Mouse (Mus musculus) frontal cortex, postnatal 10 days (tissue): ENCODE measurements around the gene Mogs.

Source experiments
- DNase-seq, 2 experiments: peaks; one replicate each; pipeline ENCODE4 v3.0.0; 2022; ENCODE audit warnings: low spot score in 2 of 2, mixed read lengths in 1 of 2

The Mogs gene

DNA sequence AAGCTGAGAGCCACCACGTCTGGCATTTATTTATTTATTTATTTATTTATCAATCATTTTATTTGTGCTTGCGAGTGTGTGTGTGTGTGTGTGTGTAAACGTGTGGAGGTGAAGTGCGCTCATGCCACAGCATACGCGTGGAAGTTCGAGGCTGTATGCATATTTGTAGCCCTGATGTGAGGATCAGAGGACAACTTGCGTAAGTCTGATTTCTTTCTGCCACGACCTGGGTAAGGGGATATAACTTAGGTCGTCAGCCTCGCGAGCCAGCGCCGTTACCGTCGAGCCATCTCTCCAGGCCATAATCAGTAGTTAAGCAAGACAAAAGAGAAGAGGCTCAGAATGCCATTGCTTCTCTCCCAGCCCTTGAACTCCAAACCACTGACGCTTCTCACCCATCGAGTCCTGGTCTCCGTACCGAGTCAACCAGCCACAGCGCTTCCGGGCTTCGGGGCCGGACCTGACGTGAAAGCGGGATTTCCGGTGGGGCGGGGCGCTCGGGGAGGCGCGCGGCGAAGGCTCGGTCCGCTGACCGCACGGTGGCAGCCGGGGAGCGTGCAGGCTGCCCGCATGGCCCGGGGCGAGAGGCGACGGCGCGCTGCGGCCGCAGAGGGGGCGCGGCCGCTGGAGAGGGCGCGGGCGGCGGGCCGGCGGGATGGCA is at the start of gene Mogs:
Gene Mogs, plus strand, starts transcription at position 486 of the 661 bp plus-strand sequence.
- DNase-seq = peak; percentile 82 to 92

DNA sequence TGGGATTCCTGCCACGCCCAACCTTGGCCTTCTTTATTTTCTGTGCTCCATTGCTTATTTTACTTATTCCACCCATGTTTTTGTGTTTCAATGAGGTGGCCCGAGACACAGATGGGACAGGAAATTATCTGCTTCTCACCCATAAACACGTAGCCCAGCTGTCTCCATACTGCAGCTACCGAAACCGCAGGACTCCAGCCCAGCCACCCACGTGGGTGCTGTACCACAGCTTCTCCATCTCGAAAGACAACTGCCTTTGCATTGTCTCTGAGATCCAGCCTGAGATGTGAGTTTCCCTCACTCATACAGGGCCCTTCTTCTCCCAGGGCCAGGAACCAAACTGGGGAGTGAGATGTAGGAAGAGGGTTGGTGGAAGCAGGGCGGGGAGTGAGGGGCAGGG is 49.3 kb upstream of the Mogs start:
- DNase-seq = no peak

DNA sequence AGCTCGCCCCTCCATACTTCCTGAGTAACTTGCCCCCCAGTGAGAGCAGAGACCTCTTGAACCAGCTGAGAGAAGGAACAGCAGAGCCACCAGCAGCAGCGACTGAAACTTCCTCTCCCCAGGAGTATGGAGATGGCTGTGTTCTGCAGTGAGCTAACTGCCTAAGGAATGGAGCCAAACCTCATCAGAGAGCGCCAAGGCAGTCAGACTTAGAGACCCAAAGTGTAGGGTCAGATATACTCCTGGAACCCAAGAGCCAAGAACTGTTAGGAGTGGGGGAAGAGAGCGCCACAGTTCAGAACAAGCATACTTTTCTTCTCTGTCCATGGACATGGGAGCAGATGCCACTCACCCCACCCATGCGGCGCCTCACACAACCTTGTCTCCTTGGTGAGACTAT is 48.9 kb upstream of the Mogs start:
- DNase-seq = no peak

DNA sequence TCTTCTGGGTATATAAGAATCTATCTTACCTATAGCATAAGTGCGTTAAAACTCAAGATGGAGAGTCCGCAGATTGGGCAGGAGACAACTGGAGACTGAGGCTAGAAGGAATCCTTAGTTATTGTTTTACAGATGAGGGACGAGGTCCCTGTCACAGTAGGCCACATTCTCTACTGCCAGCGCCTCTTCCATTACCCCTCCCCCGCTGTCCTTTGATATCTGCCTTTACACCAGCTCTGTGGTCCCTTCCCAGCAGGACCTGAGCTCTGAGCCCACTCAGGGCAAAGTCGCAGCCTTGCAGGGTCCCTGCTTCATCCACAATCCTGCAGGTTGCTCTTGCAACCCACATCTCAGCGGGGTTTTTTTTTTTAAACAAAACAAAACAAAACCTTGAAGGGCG is 47.1 kb upstream of the Mogs start:
- DNase-seq = no peak

DNA sequence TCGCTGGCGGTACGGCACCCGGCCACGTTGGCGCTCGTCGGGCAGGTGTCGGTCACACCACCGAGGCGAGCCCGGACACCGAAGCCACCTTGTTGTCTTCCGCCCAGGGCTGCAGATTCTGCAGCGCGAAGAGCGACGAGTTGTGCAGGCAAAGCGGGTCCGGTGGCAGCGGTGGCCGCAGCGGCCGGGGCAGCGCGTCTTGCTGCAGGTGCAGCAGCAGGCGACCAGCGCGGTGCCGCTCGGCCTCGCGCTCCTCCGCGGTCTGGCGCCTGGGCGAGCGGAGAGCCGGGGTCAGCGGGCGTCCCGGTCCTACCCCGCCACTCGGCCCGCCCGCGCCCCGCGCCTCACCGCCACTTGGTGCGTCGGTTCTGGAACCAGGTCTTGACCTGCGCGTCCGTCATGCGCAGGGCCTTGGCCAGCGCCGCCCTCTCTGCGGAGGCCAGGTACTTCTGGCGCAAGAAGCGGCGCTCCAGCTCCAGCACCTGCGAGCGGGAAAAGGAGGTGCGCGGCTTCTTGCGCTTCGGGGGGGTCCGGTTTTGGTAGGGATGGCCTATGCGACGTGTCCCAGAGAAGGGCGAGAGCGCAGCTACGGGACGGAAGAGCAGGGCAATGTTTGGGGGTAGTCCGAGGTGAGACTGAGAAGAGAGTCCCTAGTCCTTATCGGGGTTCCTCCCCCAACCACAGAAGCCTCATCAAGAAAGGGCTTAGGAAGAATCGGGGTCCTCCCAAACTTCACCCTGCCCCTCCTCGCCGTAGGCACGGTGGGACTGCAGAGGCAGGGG is 46.4 kb upstream of the Mogs start:
- DNase-seq = no peak

DNA sequence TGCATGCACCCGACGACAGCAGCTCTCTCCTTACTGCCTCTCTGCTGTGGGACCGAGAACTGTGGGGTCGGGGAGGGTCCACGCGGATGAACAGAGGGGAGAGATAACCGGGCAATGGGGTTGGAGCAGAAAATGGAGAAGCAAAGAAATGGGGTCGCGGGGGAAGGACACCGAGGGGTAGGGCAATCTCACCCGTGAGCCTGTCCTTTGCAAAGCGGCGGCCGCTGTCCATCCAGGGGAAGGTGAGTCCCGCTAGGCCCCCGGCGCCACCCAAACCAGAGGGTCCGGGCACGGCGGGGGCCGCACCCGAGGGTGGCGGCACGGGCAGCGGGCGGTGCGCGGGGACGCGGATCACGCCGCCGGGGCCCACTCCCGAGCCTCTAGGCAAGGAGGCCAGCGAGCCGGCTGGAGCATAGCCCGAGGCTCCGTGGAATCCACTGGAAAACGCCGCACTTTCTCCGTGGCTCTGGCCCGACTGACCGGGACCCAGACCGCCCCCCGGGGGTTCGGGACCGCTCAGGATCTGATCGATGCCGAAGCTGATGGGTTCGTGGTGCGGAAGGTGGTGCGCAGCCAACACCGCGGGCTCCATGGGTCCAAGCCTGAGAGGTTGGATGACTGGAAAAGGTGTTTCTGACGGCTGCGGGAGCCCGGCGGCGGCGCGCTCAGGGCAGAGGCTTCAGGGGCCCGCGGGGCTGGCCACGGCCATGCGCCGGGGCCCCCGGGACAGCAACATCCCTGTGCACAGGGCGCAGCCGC is 45.6 kb upstream of the Mogs start:
- DNase-seq = no peak

DNA sequence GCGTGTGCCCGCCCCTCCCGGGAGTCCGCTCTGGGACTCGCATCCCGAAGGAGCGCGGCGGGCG is 45.2 kb upstream of the Mogs start, which contains the start of gene Tlx2:
Gene Tlx2, minus strand, starts transcription at position 47 of the 64 bp plus-strand sequence.
- no peak for DNase-seq

DNA sequence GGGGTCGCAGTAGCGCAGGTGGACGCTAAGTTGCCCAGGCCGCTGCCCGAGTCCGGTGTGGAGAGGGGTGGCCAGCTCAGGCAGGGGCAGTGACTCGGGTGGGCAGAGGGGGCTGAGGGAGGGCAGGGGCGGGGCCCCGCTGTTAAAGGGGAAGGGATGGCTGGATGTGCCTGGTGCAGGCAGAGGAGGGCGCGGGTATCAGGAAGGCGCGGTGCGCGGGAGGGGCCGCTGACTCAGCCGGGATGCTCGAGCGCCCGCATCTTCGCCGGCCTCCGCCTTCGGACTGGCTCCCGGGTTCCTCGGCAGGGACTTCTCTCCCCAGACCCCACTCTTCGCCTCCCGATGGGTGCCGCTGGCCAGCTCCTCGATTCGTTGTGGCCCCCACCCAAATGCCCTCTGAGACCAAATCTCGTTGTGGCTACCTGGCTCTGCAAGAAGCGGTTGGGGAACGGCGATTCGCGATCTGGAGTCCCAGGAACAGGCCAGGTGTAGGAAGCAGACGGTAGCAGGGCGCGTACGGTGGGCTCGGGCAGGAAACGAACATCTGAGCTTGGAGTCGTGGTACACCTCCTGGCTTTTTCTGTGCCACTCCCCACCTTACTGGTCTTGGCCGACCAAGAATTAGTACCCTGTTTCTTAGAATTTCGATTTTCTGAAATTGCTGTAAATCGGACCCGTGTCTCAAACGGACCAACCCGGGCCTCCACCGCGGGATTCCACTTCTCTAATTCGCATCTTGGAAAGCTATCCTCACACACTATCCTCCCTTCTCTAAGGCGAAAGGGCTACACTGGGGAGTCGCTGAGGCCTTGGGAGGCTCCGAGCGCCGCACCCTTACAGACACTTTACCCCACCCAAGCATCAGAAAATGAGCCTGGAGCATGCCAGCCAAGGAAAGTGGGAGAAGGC is 44.7 kb upstream of the Mogs start:
- DNase-seq = no peak

DNA sequence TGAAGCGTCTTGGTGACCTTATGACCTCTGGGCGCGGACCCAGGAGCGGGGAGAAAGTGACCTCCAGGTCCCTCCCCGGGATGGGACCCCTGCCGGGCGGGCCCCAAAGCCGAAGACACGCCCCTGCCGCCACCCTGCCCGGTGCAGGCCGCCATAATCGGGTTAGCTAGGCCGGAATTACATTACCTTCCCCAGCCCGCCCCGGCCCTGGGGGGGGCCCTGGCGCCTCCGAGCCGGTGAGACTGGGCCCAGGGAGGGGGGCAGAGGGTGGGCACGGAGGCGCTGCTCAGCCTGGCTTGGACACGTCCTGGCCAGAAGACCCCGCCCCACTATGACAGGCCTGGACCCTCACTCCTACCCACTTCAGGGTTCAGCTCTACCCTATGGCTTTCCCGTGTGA is 44.1 kb upstream of the Mogs start:
- no peak for DNase-seq

DNA sequence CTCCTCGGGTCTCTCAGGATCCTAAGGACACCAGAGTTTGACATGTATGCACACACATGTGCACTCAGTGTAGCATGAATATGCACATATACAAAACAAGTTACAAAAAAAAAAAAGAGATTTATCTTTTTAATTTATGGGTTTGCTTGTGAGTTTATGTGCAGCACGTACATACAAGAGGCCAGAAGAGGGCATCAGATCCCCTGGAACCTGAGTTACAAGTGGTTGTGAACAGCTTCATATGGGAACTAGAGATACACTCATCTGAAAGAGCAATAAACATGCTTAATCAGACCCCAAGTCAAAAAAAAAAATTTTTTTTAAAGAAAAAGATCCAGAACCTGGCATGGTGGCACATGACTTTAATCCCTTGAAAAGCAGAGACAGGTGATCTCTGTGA is 40.3 kb upstream of the Mogs start:
- DNase-seq = no peak

DNA sequence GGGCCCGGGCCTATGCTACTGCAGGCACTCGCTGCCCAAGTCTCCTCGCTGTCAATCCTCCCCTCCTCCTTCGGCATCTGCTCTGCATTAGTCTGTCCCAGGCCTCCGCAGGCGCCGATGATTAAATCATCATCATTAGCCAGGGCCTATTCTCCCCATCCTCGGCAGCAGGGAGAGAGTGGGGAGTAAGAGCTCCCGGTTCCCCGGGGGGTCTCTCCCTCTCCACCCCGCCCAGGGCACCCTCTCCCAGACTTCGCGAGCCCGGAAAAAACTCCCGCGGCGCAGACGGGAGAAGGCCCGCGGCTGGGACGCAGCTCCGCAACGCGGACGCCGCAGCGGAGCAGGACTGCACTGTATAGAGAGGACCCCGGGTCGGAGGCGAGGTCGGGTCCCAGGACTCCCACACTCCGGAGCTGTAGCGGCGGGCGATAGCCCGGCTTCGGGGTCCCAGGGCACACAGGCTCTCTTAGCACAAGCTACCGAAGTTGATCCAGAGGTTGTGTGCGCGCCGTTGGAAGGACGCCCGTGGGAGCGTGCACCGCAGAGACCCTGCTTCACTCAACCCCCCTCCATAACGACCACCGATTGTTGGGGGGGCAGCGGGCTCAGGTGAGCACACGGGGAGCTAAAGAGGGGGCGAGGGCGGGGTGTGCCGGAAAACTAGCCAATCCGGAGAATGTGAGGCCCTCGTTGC is 37.5 kb upstream of the Mogs start, which contains the start of gene Pcgf1:
Gene Pcgf1, plus strand, starts transcription at position 240 of the 694 bp plus-strand sequence.
- DNase-seq = no peak

DNA sequence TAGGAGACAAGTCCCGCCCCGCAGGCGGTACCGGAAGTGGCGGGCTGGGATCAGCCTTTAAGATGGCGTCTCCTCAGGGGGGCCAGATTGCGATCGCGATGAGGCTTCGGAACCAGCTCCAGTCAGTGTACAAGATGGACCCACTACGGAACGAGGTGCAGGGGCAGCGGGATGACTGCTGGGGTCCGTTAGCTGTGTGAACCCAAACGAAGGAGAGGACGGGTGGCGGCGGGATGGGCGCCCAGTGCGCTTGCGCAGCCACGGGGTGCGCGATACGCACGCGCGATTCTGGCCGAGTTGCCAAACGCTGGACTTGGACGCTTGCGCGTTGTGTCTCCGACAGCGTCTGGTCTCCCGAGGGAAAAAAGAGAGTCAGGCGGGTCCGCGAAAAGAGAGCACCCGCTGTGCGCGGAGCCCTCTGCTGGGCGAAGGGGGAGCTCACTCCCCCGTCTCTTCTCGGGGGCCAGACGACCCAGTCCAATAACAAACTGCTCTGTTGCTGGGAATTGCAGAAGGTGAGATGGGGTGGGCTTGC is 36.9 kb upstream of the Mogs start:
- peak; percentile 96 to 99 for DNase-seq

DNA sequence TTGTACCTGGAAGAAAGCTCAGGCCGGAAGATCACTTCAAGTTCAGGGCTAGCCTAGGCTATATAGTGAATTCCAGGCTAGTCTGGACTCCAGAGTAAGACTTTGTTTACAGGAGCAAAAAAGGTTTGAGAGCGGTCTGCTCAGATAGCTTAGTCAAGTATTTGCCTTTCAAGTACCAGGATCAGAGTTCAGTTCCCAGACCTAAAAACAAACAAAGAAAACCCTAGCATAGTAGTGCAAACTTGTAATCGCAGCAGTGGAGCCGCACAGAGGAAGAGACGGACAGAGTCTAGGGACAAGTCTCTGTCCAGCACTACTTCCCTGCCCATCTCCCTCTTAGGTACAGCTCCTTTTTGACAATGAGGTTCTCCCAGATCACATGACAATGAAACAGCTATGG is 35.1 kb upstream of the Mogs start:
- DNase-seq = no peak

DNA sequence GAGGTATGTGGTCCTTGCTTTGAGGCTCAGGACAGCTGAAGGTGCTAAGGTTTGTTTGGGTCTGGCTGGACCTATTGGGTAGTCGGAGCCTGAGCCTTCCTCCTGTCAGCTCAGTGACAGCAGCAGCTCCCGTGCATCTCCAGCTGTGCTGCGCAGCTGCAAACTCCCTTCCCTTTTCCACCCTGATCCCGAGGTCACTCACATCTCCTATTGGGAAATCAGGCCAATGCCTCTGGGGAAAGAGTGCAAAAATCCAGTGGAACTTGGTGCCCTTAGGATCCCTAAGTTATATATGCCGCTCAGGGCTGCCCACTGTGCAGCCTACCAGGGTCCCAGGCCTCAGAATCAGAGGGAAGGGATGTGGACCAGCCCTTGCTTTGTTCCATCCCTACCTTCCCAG is 31.8 kb upstream of the Mogs start:
- DNase-seq = no peak

DNA sequence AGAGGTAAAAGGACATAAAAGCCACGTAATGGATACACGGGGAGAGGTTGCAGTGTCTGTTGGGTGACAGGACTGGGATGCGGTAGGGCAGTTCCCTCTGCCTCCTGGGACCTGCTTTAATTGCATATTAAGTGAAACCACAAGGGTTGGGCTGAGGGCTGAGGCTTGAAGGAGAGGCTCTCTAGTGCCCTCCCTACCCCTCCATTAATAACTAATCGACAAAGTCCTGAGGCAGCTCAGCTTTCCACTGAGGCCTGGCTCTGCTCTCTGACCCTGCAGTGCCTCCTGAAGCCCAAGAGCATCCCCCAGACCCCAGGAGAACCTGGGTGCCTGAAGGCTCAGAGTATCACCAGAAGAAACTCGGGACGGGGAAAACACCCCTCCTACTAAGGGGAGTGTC is 30.8 kb upstream of the Mogs start:
- DNase-seq = no peak

DNA sequence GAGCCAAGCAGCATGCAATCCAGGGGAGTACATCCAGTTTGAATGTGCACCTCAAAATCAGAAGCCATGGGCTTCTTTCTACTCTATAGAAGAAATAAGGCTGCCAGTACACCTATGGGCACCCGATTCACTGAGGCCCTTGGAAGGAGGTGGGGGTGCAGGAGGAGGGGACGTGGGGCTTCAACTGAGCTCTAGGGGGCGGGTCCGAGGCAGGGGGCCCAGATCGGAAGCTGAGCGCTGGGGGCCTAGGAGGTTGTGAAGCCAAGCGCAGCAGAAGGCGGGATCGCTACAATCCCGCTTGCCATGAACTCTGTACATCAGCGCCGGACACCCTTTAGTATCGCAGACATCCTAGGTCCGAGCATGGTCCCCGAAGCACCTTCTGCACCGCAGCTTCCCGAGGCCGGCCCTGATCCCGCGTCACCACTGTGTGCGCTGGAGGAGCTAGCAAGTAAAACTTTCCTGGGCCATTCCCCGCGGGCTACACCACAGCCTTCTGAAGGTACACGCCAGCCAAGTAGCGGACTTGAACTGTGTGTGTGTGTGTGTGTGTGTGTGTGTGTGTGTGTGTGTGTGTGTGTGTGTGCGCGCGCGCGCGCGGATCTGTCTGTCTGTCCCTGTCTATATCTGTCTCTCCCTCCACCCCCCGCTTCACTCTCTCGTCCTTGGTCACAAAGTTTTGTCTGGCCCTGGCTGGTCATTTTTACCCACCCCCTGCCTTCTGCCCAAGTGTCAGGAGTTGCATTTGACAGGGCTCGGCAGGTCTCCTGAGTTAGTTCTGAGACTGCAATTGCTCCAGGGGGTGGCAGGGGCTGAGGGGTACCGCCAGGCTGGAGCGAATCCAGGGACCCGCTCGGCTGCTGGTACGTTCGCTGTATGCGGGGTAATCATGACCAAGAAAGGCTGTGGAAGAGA is 28.9 kb upstream of the Mogs start, which contains the start of gene Lbx2:
Gene Lbx2, plus strand, starts transcription at position 247 of the 915 bp plus-strand sequence.
- no peak for DNase-seq

DNA sequence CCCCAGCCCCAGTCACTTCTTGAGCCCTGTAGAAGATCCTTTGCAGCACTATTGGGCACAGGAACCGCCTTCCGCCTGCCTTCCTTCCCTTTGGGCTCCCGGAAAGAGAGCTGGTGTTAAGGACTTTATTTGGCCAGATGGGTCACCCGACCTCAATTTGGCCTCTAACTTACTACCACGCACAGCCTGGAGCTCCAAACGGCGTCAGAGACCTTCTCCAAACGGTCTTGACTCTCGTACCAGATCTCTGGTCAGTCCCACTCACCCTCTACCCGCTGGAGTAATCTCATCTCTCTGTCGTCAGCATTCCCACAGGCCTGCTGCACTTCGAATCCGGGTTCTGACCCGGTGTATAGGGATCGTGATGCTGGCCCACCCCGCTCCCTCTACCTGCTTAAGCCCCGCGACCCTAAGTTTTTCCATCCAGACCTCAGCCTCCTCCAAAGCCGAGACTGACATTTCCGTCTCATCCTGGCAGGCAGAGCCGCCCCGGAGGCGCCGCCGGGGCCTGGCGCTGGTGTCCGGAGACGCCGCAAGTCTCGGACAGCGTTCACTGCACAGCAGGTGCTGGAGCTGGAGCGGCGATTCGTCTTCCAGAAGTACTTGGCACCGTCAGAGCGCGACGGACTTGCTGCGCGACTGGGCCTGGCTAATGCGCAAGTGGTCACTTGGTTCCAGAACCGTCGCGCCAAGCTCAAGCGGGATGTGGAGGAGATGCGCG is 27.9 kb upstream of the Mogs start:
- no peak for DNase-seq

DNA sequence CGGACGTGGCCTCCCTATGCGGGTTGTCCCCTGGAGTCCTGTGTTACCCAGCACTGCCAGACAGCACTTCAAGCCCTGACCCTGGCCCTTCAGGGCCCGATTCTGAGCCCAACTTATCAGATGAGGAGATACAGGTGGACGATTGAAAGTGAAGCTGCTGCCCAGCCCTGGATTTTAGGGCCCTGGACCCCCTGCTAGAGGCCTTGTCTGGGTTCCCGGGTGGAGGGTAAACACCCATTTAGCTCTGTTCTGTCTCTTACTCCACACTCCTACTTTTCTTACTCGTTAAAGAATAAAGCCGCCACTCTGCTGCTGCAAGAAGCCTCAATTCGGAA is 27.4 kb upstream of the Mogs start:
- no peak for DNase-seq

DNA sequence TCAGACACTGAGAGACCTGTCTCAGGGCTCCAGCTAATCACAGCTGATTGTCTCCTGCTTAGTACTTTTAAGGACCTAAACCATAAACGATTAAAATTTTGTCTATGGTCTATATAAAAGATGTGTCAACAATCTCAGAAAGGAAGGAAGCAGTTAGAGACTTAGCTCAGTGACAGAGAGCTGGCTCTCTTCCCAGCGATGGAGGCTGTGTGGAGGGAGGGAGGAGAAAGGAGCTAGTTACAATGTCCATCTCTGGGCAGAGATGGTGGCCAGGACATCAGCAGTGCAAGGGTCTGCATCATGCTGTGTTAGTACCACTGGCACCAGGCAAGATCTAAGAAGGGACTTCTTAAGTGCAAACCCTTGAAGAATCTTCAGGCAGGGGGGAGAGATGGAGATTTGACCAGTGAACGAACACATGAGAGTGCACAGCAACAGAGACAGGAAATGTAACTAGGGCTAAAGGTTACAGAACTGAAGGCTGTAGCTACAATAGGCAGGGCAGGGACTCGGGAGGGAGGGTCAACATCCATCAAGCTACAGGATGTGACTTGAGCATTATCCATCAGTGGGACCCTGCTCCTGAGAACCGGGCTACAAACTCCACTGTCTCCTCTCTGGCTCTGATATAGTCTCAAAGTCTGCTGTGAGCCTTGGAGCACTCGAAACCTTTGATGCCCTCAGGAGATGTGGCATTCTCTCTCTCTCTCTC is 22.7 kb upstream of the Mogs start:
- no peak for DNase-seq
